Comparison of ENCODE assay signal across 14 mouse cellular contexts in the genomic region with DNA sequence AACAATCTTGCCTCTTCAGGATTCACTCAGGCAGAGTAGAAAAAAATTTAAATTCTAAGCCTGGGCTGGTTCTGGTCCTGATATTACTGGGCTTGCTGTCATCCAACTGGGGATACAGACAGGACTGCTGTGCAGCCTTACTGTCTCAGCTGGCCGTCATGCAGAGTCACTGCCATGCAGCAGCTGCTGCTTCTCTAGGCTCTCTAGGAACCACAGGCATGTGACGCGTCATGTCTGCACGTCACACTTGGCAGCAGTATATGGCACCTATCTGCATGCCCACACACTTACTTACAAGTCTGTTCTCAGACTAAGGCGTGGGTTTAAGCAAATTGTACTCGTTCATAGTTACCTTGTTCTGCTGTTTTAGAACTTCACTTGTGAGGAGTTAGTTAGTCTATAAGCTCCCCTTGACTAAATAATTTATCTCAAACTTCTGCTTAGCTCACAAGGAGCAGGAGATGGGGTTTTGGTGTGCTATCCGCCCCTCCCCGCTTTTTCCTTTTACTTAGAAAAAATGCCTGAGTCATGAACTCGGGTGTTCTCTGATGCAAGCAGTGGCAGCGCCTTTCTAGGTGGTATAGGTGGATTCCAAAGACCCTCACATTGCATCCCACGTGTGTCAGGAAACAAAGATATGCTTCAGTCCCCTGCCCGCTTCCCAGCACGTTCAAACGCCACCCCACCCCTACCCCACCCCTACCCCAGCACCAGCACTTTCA. TPM values are rescaled to one million over a fixed set of nuclear protein-coding genes. Genes with fewer than 3 reads are reported as not detected.
DNase-seq lines count a peak whose midpoint lies in the region; ATAC-seq and TF ChIP-seq lines count a peak whose summit lies in the region.
"Had no signal": no experiment of that assay in that cellular context is flagged by ENCODE, and none has a peak within 500 bp of the region (broad histone marks: within the 10 kb centered on the region; RNA-seq: fewer than 3 reads in every experiment).

No protein-coding gene starts in this region.

- H3K9ac ChIP-seq in lung, postnatal 0 days (replicated peaks; ENCODE audit: low read depth): no peak overlapping the region
- no peak overlapping the region for H3K9ac ChIP-seq in liver, postnatal 0 days (replicated peaks)
- H3K9ac ChIP-seq: embryonic facial prominence, embryonic 15.5 days; hindbrain, embryonic 12.5 days; midbrain, embryonic 13.5 days; neural tube, embryonic 13.5 days had no signal

- H3K4me2 ChIP-seq in lung, postnatal 0 days (replicated peaks; ENCODE audit: low read depth, low read length): no peak overlapping the region
- H3K4me2 ChIP-seq in liver, postnatal 0 days (ENCODE audit: low read depth, low read length): no peak overlapping the region
- H3K4me2 ChIP-seq: embryonic facial prominence, embryonic 15.5 days; hindbrain, embryonic 12.5 days; midbrain, embryonic 13.5 days; neural tube, embryonic 13.5 days had no signal

- H3K27me3 ChIP-seq in lung, postnatal 0 days (replicated peaks; ENCODE audit: insufficient read depth, low read length): no peaks in the 10 kb centered on the region
- no peaks in the 10 kb centered on the region for H3K27me3 ChIP-seq in liver, postnatal 0 days (ENCODE audit: insufficient read depth, low read length)
- H3K27me3 ChIP-seq: embryonic facial prominence, embryonic 15.5 days; hindbrain, embryonic 12.5 days; midbrain, embryonic 13.5 days; neural tube, embryonic 13.5 days had no signal

- WGBS in lung, postnatal 0 days: 65% methylated on average over 14 of the region's 14 CpGs
- 67% methylated on average over 14 of the region's 14 CpGs for WGBS in liver, postnatal 0 days (ENCODE audit: insufficient replicate concordance)

- intact Hi-C loops in left cerebral cortex, postnatal 10 days (cut with DNase I): no loop called here

- ATAC-seq in lung, postnatal 0 days: peak; percentile 51; the same call in 1 of the 2 replicates
- no peak for ATAC-seq in liver, postnatal 0 days
- ATAC-seq: midbrain, embryonic 13.5 days had no signal

- H3K4me3 ChIP-seq in lung, postnatal 0 days (ENCODE audit: low read depth, low read length): no peak overlapping the region
- no peak overlapping the region for H3K4me3 ChIP-seq in liver, postnatal 0 days (ENCODE audit: low read depth, low read length)
- H3K4me3 ChIP-seq: embryonic facial prominence, embryonic 15.5 days; hindbrain, embryonic 12.5 days; midbrain, embryonic 13.5 days; neural tube, embryonic 13.5 days had no signal

- H3K36me3 ChIP-seq in lung, postnatal 0 days (ENCODE audit: insufficient read depth, low read length): 0 out of 2 replicates have a peak, but pooled peaks cover 6% of the 10 kb centered on the region
- H3K36me3 ChIP-seq in liver, postnatal 0 days (replicated peaks; ENCODE audit: insufficient read depth, low read length): peaks cover 3% of the 10 kb centered on the region; the same call in 1 of the 2 replicates

- H3K9me3 ChIP-seq in lung, postnatal 0 days (ENCODE audit: low read length): no peaks in the 10 kb centered on the region
- no peaks in the 10 kb centered on the region for H3K9me3 ChIP-seq in liver, postnatal 0 days (ENCODE audit: low read length)
- H3K9me3 ChIP-seq: embryonic facial prominence, embryonic 15.5 days; hindbrain, embryonic 12.5 days; midbrain, embryonic 13.5 days; neural tube, embryonic 13.5 days had no signal

- 0 out of 2 replicates have a peak, but pooled peaks cover 4% of the 10 kb centered on the region for H3K4me1 ChIP-seq in lung, postnatal 0 days (ENCODE audit: insufficient read depth, low read depth, low read length)
- no peaks in the 10 kb centered on the region for H3K4me1 ChIP-seq in liver, postnatal 0 days (ENCODE audit: insufficient read depth)
- H3K4me1 ChIP-seq: embryonic facial prominence, embryonic 15.5 days; hindbrain, embryonic 12.5 days; midbrain, embryonic 13.5 days; neural tube, embryonic 13.5 days had no signal

- no peak for TF ChIP-seq CTCF in lung, postnatal 0 days (IDR thresholded peaks at IDR 0.05)
- TF ChIP-seq CTCF in liver, postnatal 0 days (IDR thresholded peaks at IDR 0.05; ENCODE audit: low read depth): no peak

- TF ChIP-seq EP300 in lung, postnatal 0 days (IDR thresholded peaks at IDR 0.05): no peak
- no peak for TF ChIP-seq EP300 in liver, postnatal 0 days (IDR thresholded peaks at IDR 0.05; ENCODE audit: low read depth)

- peak; percentile 51 to 54 for DNase-seq in cerebellum, postnatal 10 days
- DNase-seq in cerebellum, postnatal 25 days: no peak
- DNase-seq in lung, postnatal 0 days (ENCODE audit: low spot score): no peak
- no peak for DNase-seq in lung, postnatal 25 days (ENCODE audit: low spot score)
- DNase-seq in left cerebral cortex, postnatal 10 days (ENCODE audit: extremely low spot score in 1 of 2, low spot score in 2 of 2): peak; percentile 52 to 56
- peak; percentile 68 for DNase-seq in telencephalon, adult 2 months (ENCODE audit: low read depth, low spot score)
- DNase-seq in adrenal gland, adult (ENCODE audit: inconsistent age in 2 of 2, low spot score in 1 of 2): no peak
- no peak for DNase-seq in liver, postnatal 0 days
- DNase-seq: adrenal gland, adult 2 months; lung, adult 2 months had no signal

- no peak overlapping the region for H3K27ac ChIP-seq in lung, postnatal 0 days (ENCODE audit: low read length)
- H3K27ac ChIP-seq in liver, postnatal 0 days (ENCODE audit: low read depth): no peak overlapping the region
- H3K27ac ChIP-seq: embryonic facial prominence, embryonic 15.5 days; hindbrain, embryonic 12.5 days; midbrain, embryonic 13.5 days; neural tube, embryonic 13.5 days had no signal

RNA-seq across cellular contexts. Expression of gene Tmem181a, which starts 54.1 kb away (rescaled TPM):
- polyA plus RNA-seq in lung, postnatal 0 days (2015; fragmentation: Nextera tagmentation; extraction: Ambion mirVana): 15.0 and 16.1 TPM in 2 replicates
- total RNA-seq in left cerebral cortex, postnatal 10 days (2021): 100 to 1,000 TPM; 101 to 103 TPM
- 2.6 and 2.9 TPM in 2 replicates for polyA plus RNA-seq in liver, postnatal 0 days (2015; fragmentation: Nextera tagmentation; extraction: Ambion mirVana)

Comparison
In these comparisons a context has a peak if more than half of its experiments do, and no peak if none do; other contexts are left out.
1. DNase-seq: peak in cerebellum, postnatal 10 days (2 of 2), left cerebral cortex, postnatal 10 days (2 of 2) and telencephalon, adult 2 months (single experiment); none in cerebellum, postnatal 25 days (0 of 2), lung, postnatal 0 days (single experiment), lung, postnatal 25 days (single experiment), adrenal gland, adult (0 of 2) and liver, postnatal 0 days (single experiment).